Mouse (Mus musculus): Measurements from ENCODE around the gene Srcap.

GRCm38 (mm10) chr7:127592575-127592974 is 80.8 kb downstream of the Srcap start:
- no peak for TF ChIP-seq CTCF (IDR thresholded peaks at IDR 0.05; ENCODE audit: borderline replicate concordance, insufficient read depth, low read depth, low read length)
- TF ChIP-seq POLR2A (IDR thresholded peaks at IDR 0.05; ENCODE audit: borderline replicate concordance, insufficient read depth, low read length): no peak

All from cerebellum, adult 2 months (tissue).